Mouse (Mus musculus) kidney, embryonic 14.5 days (tissue): ENCODE results near the gene Camta1. TPM values are rescaled to one million over a fixed set of nuclear protein-coding genes. Genes with fewer than 3 reads are reported as not detected.

ENCODE experiments used
- ATAC-seq: fragments of 200-750 bp; cut with Nextera tagmentation; 2 replicates; pipeline ENCODE4 v1.8.0; 2017; ENCODE audit warnings: moderate number of reproducible peaks, mild to moderate bottlenecking, moderate TSS enrichment, moderate library complexity; ENCODE audit not compliant: low FRiP score, low TSS enrichment
- H3K27ac ChIP-seq: fragments of 300-500 bp; sonication (generic); 2 replicates; pipeline ENCODE4 v1.5.1; 2014; ENCODE audit warnings: low read depth, mild to moderate bottlenecking, low read length, moderate library complexity, mixed read lengths
- H3K27me3 ChIP-seq: fragments of 300-500 bp; sonication (generic); 2 replicates; pipeline ENCODE4 v1.6.1; 2014; ENCODE audit warnings: mild to moderate bottlenecking, low read length; ENCODE audit not compliant: control insufficient read depth, insufficient read depth
- H3K36me3 ChIP-seq: fragments of 300-500 bp; sonication (generic); 2 replicates; pipeline ENCODE4 v1.6.1; 2014; ENCODE audit warnings: low read length, mixed read lengths; ENCODE audit not compliant: control insufficient read depth, insufficient read depth
- H3K4me1 ChIP-seq: fragments of 300-500 bp; sonication (generic); 2 replicates; pipeline ENCODE4 v1.6.1; 2014; ENCODE audit warnings: low read length, mixed read lengths; ENCODE audit not compliant: control insufficient read depth, insufficient read depth
- H3K4me2 ChIP-seq: fragments of 300-500 bp; sonication (generic); replicated peaks from 2 replicates; pipeline ENCODE4 v1.6.1; 2014; ENCODE audit warnings: low read depth, mild to moderate bottlenecking, low read length
- H3K4me3 ChIP-seq: fragments of 300-500 bp; sonication (generic); 2 replicates; pipeline ENCODE4 v1.5.1; 2014; ENCODE audit warnings: mild to moderate bottlenecking, low read length
- H3K9ac ChIP-seq: fragments of 300-500 bp; sonication (generic); 2 replicates; pipeline ENCODE4 v1.6.1; 2014; ENCODE audit warnings: low read depth, mild to moderate bottlenecking, low read length, moderate library complexity
- H3K9me3 ChIP-seq: fragments of 300-500 bp; sonication (generic); 2 replicates; pipeline ENCODE4 v1.6.1; 2016; ENCODE audit warnings: low read length; ENCODE audit not compliant: control insufficient read depth
- WGBS: fragments of 180-500 bp; shearing (Covaris S2); extraction: QIAGEN DNeasy Blood & Tissue Kit; methylation state at CpG from one replicate; pipeline ENCODE4 v1.1.7; 2014; 5-methylcytosine and 5-hydroxymethylcytosine counted together
- polyA plus RNA-seq: library from polyadenylated mRNA; unstranded; fragments of >200 nt; fragmentation: Nextera tagmentation; extraction: Ambion mirVana; gene quantifications from 2 replicates; pipeline ENCODE4 v1.2.1, GENCODE M21; 2014

The Camta1 gene
- polyA plus RNA-seq, 1 experiment from 2014 or later: 107 TPM

DNA sequence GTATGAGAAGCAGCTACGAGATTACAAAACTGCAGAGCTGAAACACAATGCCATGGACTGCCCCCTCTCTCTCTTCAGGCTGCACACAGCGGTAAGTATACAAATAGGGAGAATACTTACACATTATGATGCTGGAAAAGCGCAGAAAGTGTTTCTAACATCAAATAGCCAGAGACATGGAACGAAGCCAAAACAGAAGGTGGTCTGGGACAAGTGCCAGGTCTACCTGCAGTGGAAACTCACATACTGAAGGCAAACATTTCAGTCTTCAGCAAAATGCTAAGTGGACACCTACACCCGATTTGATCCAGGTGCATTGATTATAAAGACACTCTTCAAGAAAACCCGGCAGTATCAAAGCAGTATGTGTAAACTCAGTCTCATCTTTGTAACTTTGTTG lies 84.2 kb downstream of the Camta1 start:
- 86% methylated on average over 6 of the region's 6 CpGs for WGBS
- H3K4me1 ChIP-seq: no peaks in the 10 kb centered on the region
- no peak overlapping the region for H3K4me3 ChIP-seq
- H3K27ac ChIP-seq: no peak overlapping the region
- H3K36me3 ChIP-seq: no peaks in the 10 kb centered on the region; the same call in 1 of the 2 replicates
- H3K4me2 ChIP-seq: no peak overlapping the region
- no peaks in the 10 kb centered on the region for H3K27me3 ChIP-seq
- no peaks in the 10 kb centered on the region for H3K9me3 ChIP-seq
- ATAC-seq: no peak
- no peak overlapping the region for H3K9ac ChIP-seq

DNA sequence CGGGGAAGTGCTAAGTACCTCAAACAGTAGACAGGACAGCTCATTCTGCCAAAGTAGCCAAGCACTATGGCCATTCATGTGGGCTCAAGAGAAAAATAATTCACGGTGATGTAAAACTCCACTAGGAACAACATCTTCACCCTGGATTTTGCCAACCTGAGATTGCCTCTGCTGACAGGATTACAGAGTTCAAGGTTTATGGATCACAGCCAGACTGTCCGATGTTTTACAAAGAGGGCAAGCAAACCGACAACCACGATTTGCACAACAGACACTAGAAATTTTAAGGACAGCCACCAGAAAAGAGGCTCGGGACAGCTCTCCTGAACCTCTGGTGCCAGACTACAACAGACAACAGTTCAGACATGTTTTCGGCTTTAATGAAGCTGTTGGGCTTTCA lies 86.2 kb downstream of the Camta1 start:
- WGBS: 89% methylated on average over 7 of the region's 7 CpGs
- no peak overlapping the region for H3K4me3 ChIP-seq
- H3K4me1 ChIP-seq: no peaks in the 10 kb centered on the region
- ATAC-seq: no peak
- no peaks in the 10 kb centered on the region; the same call in 1 of the 2 replicates for H3K36me3 ChIP-seq
- H3K9me3 ChIP-seq: no peaks in the 10 kb centered on the region
- H3K27me3 ChIP-seq: no peaks in the 10 kb centered on the region
- no peak overlapping the region for H3K27ac ChIP-seq
- H3K4me2 ChIP-seq: no peak overlapping the region
- H3K9ac ChIP-seq: no peak overlapping the region

DNA sequence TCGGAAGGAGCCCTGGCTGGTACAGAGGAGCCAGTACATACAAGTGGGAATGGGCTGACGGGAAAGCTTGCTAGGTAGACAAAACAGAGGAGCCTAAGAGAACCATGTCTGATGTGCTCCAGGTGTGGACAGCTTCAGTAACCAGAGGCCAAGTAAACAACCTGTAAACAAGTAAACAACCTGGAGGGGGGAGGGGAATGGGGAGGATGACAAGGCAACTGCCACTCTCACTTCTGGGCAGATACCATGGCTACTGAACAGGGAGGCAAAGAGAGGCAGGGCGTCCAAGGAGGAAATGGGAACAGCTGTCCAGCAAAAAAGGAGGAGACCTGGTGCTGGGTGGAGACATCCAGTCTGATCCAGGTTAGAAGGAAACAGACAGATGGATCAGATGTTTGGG lies 88.0 kb downstream of the Camta1 start:
- no peaks in the 10 kb centered on the region for H3K9me3 ChIP-seq
- no peak overlapping the region for H3K9ac ChIP-seq
- ATAC-seq: no peak
- H3K27me3 ChIP-seq: no peaks in the 10 kb centered on the region
- H3K4me3 ChIP-seq: no peak overlapping the region
- no peak overlapping the region for H3K4me2 ChIP-seq
- 88% methylated on average over 3 of the region's 3 CpGs for WGBS
- no peak overlapping the region for H3K27ac ChIP-seq
- H3K36me3 ChIP-seq: no peaks in the 10 kb centered on the region
- no peaks in the 10 kb centered on the region for H3K4me1 ChIP-seq

DNA sequence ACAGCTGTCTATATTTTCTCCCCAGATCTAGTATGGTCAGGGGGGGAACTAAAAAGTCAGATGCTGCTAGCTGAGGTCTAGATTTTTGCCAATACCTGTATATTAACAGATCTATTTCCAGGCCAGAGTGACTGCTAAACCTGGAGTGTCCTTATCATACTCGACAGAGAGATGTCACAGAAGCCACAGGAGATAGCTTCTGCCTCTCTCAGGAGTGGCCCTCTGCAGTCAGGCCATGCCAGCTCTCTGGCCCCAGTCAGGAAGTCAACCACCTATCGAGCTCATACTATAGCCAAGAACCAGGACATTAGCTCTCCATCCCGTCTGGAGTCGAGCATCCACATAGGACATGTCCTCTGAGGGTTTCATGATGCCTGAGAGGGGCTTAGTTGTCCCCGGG lies 88.7 kb downstream of the Camta1 start:
- Histone ChIP-seq H3K4me3 (no peak overlapping the region), H3K4me1 (no peaks in the 10 kb centered on the region), H3K4me2 (no peak overlapping the region), H3K27me3 (no peaks in the 10 kb centered on the region), H3K36me3 (no peaks in the 10 kb centered on the region), H3K9ac (no peak overlapping the region), H3K27ac (no peak overlapping the region), H3K9me3 (no peaks in the 10 kb centered on the region)
- WGBS: 70% methylated on average over 5 of the region's 5 CpGs
- ATAC-seq: no peak

DNA sequence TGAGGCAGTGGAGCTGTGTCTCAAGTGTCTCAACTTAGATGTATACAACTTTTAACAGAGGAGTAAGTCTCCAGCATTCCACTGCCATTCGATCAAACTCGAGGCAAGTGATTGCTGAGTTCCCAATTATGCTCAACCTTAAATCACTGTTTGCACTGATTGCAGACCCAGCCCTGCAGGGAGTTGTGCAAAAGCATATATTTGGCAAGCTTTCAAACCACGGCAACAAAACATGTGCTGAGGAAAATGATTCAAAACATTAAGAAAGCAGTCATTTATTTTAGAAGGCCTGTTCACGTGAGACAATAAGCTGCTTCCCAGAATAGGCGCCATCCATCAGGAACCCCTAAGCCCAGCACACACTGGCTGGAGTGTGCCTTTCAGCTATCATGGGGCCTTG lies 91.0 kb downstream of the Camta1 start:
- WGBS: 72% methylated on average over 5 of the region's 5 CpGs

DNA sequence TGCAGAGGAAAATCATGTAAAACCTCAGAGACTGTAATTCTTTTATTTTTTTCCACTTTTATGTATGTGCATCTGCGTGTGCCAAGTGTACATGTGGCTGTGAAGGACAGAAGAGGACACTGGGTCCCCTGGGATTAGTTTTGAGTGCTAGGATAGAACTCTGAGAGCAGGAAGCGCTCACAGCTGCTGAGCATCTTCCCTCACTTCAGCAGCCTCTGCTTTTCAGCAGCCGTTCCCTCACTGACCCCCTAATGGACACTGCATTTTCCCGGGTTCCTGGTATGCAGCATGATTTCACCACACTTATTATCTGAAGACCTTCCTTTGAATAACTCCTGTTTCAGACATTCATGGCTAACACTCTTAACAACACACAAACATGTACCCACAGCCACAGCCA lies 93.9 kb downstream of the Camta1 start:
- no peaks in the 10 kb centered on the region for H3K36me3 ChIP-seq
- H3K4me2 ChIP-seq: no peak overlapping the region
- H3K4me1 ChIP-seq: no peaks in the 10 kb centered on the region
- ATAC-seq: no peak
- no peaks in the 10 kb centered on the region for H3K27me3 ChIP-seq
- H3K4me3 ChIP-seq: no peak overlapping the region
- WGBS: 83% methylated on average over 4 of the region's 4 CpGs
- H3K9me3 ChIP-seq: no peaks in the 10 kb centered on the region
- H3K9ac ChIP-seq: no peak overlapping the region
- no peak overlapping the region for H3K27ac ChIP-seq

More for the DNA sequence above, 91.0 kb downstream of the Camta1 start:
- Histone ChIP-seq H3K4me2 (no peak overlapping the region), H3K36me3 (no peaks in the 10 kb centered on the region), H3K9ac (no peak overlapping the region), H3K27me3 (no peaks in the 10 kb centered on the region), H3K4me3 (no peak overlapping the region), H3K9me3 (no peaks in the 10 kb centered on the region), H3K4me1 (no peaks in the 10 kb centered on the region), H3K27ac (no peak overlapping the region)
- no peak for ATAC-seq

DNA sequence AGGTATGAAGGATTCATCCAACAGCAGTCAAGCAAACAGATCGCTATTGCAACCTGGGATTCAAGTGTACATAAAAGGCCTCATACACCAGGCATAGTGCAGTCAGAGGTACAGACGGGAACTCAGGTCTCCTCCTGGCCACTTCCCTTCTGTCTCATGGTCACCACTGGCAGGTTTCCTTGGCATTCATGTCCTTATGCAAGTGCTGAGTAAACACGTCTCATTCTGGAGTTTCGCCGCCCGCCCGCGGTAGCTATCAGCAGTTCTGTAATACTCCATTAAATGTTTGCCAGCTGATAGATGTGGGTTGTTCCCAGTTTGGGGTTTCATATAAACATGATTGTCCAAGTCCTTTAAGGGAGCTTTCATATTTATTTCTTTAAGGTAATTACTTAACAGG lies 94.3 kb downstream of the Camta1 start:
- Histone ChIP-seq H3K4me1 (no peaks in the 10 kb centered on the region), H3K4me2 (no peak overlapping the region), H3K9me3 (no peaks in the 10 kb centered on the region), H3K9ac (no peak overlapping the region), H3K27ac (no peak overlapping the region), H3K36me3 (no peaks in the 10 kb centered on the region), H3K27me3 (no peaks in the 10 kb centered on the region), H3K4me3 (no peak overlapping the region)
- 93% methylated on average over 8 of the region's 8 CpGs for WGBS
- ATAC-seq: no peak

DNA sequence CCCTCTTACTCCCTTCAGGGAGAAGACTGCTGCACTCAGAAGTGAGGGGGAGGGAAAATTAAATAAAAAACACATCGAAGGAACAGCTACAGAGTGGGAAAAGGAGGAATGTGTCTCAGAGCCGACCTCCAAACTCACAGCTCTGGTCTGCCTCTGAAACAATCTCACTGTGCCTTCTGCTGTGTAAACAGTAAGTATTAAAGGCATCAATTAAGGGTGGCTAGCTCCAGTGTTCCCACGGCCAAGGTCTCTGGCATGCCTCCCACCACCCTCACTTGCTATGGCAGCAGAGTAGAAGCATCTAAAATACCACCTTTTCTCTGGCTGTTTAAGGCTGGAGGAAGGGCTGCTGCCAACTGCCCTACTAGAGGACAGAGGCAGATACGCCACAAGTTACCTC lies 96.3 kb downstream of the Camta1 start:
- no peak for ATAC-seq
- no peaks in the 10 kb centered on the region for H3K9me3 ChIP-seq
- no peak overlapping the region for H3K4me2 ChIP-seq
- H3K27me3 ChIP-seq: no peaks in the 10 kb centered on the region
- no peak overlapping the region for H3K27ac ChIP-seq
- H3K4me1 ChIP-seq: no peaks in the 10 kb centered on the region
- H3K9ac ChIP-seq: no peak overlapping the region
- 48% methylated on average over 4 of the region's 4 CpGs for WGBS
- no peak overlapping the region for H3K4me3 ChIP-seq
- H3K36me3 ChIP-seq: no peaks in the 10 kb centered on the region

DNA sequence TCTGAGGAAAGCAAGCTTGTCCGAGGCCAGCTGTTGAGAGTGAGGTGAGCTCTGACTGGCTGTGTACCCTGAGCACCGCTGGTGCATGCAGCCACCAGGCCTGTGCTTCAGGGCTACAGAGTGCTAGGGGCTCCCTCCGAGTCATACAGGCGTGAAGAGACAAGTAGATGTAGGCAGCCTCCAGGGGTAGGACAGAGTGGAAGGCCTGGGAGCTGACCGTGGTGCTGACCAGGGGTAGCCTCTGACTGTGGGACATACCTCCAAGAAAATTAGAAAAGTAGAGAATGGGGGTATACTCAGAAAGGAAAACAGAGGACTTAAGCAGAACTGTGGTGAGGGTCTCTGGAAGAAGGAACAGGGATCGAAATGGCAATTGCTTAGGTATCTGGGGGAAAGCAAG lies 97.7 kb downstream of the Camta1 start:
- ATAC-seq: peak; percentile 80
- Histone ChIP-seq H3K4me2 (no peak overlapping the region), H3K27ac (no peak overlapping the region), H3K9me3 (no peaks in the 10 kb centered on the region), H3K4me3 (no peak overlapping the region), H3K36me3 (no peaks in the 10 kb centered on the region), H3K27me3 (no peaks in the 10 kb centered on the region), H3K9ac (no peak overlapping the region), H3K4me1 (no peaks in the 10 kb centered on the region)
- WGBS: 32% methylated on average over 6 of the region's 6 CpGs

DNA sequence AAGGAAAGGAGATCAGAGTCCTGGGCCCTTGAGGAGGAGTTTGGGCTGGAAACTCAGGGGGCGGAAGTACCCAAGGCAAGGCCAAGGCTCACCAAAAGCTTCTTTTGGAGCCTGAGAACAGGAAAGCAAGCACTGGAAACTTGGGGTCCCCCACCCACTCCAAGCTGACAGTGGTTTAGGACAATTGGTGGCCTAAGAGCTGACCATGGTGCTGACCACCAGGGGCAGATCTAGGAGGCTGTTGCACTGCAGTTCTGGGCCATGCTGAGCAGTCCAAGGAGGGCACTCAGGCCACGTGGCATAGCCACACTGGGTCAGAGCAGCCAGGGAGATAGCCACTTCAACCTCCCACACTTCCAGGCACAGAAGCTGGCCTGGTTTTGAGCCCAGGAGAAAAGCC lies 102.6 kb downstream of the Camta1 start:
- Histone ChIP-seq H3K9ac (no peak overlapping the region), H3K27me3 (no peaks in the 10 kb centered on the region), H3K4me2 (no peak overlapping the region), H3K27ac (no peak overlapping the region), H3K36me3 (no peaks in the 10 kb centered on the region), H3K4me1 (peaks cover 11% of the 10 kb centered on the region; the same call in 1 of the 2 replicates), H3K9me3 (no peaks in the 10 kb centered on the region), H3K4me3 (no peak overlapping the region)
- 70% methylated on average over 2 of the region's 2 CpGs for WGBS
- no peak for ATAC-seq
